Mouse (Mus musculus) brown adipose tissue, adult 24 weeks (tissue): ENCODE results near the gene Nfic. TPM values are rescaled to one million over a fixed set of nuclear protein-coding genes. Genes with fewer than 3 reads are reported as not detected.

ENCODE experiments used
- H3K27ac ChIP-seq: fragments of 200-500 bp; replicated peaks from 2 replicates; pipeline ENCODE4 v1.5.1; 2012; ENCODE audit warnings: low read depth, mild to moderate bottlenecking, low read length
- H3K4me1 ChIP-seq: fragments of 200-500 bp; 2 replicates; pipeline ENCODE4 v1.6.1; 2012; ENCODE audit warnings: low read length, mixed read lengths; ENCODE audit not compliant: control insufficient read depth, insufficient read depth, insufficient read length
- H3K4me3 ChIP-seq: fragments of 200-500 bp; 2 replicates; pipeline ENCODE4 v1.5.1; 2012; ENCODE audit warnings: low read depth, mild to moderate bottlenecking, low read length, moderate library complexity; ENCODE audit not compliant: insufficient read depth
- polyA plus RNA-seq: library from polyadenylated mRNA; stranded (reverse); fragments of >200 nt; gene quantifications from 2 replicates; pipeline ENCODE4 v1.2.4, GENCODE M21; 2012; ENCODE audit not compliant: missing spikeins, insufficient read depth, insufficient read length

The Nfic gene
- polyA plus RNA-seq, 1 experiment = 42.9 TPM

DNA sequence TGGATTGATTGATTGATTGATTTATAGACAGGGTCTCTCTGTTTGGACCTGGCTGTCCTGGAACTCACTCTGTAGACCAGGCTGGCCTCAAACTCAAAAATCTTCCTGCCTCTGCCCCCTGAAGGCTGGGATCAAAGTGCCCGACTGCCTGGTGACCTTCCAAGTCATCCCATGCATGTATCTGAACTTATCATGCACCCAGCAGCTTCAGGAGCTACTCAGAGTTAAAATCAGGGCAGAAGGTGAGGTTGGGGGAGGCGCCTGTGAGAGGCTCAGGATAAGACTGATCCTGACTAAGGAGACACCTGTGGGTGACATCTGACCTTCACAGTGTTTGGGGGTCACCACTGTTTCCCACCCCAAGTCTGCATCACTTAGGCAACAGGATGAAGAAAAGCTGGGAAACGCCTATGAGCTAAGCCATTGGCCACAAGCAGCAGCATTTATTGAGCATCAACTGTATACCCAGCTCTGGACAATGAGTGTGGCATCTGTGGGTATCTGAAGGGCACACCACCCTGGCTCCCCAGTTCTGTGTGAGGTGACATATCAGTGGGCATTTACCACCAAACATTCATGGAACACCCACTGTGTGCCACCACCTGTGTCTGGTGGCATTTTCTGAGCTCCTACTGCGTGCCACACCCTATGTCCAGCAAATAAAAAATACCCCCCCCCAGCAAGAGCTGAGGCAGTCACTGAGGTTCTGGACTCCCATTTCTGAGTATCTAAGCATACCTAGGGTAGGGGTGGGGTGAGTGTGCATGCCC lies 31.8 kb downstream of the Nfic start:
- Histone ChIP-seq H3K27ac (peak overlapping the region; percentile 8; the same call in 1 of the 2 replicates), H3K4me3 (no peak overlapping the region), H3K4me1 (peaks cover 40% of the 10 kb centered on the region)

DNA sequence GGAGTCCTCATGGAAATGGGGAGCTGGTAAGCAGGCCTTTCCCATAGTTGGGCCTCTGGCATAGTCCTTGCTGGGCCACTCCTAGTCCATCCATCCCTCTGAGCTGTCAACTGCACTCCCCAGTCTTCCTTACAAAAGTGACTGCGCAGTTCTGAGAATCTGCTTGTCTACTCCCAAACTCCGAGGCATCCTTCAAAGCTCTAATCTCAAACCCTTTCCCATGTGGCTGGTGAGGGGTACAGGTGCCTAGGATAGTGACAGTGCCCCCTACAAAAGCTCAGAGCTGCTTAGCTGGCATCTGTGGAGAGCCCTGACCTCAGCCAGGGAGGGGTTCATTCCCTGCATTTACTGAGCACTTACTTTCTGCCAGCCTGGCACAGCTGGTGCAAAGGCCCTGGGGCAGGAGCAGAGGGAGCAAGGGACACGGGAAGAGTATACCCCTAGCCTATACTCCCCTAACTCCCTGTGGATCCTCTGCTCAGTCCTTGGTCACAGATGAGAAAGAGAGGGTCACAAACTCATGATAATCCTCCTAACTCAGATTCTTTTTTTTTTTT lies 32.7 kb downstream of the Nfic start:
- Histone ChIP-seq H3K4me1 (peaks cover 46% of the 10 kb centered on the region), H3K4me3 (no peak overlapping the region), H3K27ac (no peak overlapping the region)

DNA sequence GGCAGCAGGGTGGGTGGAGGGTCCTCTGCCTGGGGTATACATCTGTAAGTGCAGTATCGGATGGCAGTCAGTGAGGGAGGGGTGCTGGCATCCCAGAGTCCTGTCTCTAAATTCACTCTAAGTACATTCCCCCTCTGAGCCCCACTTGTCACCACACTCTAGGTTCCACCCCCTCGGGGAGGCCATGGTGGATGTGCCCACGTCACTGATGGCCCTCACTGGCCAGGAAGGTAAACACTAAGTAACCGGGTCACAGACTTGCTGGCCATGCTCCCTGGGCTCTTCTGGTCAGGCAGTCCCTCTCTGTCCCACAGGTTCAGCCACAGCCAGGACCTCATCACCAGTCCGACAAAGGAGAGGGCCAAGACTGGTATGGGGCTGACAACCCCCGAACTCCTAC lies 33.2 kb downstream of the Nfic start:
- Histone ChIP-seq H3K4me3 (no peak overlapping the region), H3K4me1 (peaks cover 48% of the 10 kb centered on the region)

DNA sequence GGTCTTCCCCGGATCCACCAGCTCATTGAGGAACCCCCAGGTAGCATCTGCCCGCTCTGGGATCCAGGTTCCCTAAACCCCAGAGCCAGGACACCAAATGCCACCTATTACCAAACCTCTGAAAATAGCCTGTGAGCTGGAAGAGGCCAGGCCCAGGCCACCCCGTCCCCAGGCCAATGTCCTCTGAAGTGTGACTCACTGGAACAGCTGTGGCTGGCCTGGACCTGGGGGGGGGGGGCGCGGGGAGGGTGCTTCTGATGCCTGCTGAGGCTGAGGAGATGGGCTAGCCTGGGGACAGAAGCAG lies 33.7 kb downstream of the Nfic start:
- H3K4me1 ChIP-seq = peaks cover 51% of the 10 kb centered on the region
- H3K27ac ChIP-seq = no peak overlapping the region
- no peak overlapping the region for H3K4me3 ChIP-seq

More for the DNA sequence above, 33.2 kb downstream of the Nfic start:
- H3K27ac ChIP-seq = no peak overlapping the region

DNA sequence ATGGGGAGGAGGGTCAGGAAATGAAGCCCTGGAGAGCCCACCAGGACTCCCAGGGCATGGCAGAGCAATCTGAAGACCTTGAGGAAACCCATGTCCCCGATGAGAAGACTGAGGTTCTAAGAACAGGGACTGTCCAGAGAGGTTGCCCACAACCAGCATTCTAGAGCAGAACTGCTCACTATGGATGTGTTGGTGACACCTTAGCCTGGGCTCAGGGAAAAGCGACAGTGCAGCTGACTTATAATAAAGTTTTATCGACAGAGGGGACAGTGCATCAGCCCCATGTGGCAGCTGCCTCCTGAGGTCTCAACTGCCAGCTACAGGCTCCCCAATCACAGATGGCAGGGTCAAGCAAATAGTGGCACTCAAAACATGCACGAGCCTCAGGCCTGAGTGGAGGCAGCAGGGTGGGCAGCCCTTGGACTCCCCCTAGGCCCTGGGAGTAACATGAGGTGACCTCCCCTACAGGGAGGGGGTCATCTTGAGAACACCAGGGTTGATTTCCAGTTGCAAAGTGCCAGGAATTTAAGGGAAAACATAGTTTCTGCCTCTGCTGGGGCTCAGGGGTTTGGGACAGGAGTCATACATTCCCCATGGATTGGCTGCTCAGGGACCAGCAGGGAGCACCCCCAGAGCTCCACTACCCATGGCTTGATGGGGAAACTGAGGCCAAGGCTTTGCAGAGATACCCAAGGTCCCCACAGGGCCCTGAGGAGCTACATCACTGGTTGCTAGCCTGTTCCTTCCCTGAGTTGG lies 34.2 kb downstream of the Nfic start:
- Histone ChIP-seq H3K4me3 (no peak overlapping the region), H3K4me1 (peaks cover 53% of the 10 kb centered on the region)

DNA sequence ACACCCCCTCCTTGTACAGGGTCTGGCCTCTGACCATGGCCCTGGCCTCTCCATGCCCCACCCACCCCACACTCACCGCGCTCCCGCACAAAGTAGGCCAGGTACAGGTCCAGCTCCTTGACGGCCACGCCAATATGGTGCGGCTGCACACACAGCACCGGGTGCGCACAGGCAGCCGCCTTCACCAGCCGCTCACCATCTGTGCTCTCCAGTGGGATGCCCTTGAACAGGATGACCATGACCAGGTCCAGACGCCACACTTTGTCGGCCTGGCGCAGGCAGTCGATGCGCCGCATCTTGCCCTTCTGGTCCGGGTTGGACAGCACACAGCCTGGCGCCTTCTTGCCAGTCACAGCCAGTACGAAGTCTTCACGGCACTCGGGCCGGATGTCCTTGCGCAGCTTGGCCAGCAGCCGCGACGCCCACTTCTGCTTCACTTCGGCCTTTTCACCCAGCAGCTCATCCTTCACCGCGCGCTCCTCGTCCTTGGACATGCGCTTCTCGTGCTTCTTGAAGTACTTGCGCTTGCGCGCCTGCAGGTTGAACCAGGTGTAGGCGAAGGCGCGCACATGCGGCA lies 35.2 kb downstream of the Nfic start:
- Histone ChIP-seq H3K4me3 (no peak overlapping the region), H3K27ac (no peak overlapping the region), H3K4me1 (peaks cover 61% of the 10 kb centered on the region)

More for the DNA sequence above, 34.2 kb downstream of the Nfic start:
- no peak overlapping the region for H3K27ac ChIP-seq

DNA sequence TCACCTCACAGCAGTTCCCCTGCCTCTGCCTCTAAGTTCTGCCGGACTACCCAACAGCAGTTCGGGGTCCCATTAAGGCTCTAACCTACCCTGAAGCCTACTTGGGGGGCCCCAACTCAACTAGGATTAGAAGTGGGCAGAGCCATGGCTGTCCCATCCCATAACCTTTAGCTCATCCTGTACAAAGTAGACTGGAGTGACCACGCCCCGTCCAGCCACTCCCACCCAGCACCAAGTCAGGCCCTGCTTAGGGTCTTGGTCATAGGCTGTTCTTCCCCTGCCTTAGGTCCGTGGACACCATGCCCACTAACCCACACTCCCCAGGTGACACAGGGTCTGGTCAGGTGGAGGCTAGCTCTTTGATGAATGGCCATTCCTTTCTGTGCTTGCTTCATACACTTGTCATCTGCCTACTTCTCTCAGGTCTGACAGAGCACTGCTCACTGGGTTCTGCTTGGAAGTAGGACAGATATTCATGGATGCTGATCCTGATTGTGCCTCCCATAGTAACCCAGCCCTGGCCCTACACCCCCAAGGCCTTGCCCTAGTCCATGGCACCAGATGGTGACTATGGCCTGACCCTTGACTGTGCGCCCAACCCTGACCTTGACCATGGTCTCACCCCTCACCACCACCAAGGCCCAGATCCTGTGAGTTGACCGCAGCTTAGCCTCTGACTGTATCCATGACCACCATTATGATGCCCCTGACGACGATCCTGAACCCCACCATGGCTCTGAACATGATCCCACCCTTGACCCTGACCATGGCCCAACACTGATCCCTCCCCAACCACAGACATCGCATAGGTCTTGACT lies 36.1 kb downstream of the Nfic start:
- Histone ChIP-seq H3K27ac (peak overlapping the region; percentile 67), H3K4me1 (peaks cover 61% of the 10 kb centered on the region), H3K4me3 (no peak overlapping the region)

DNA sequence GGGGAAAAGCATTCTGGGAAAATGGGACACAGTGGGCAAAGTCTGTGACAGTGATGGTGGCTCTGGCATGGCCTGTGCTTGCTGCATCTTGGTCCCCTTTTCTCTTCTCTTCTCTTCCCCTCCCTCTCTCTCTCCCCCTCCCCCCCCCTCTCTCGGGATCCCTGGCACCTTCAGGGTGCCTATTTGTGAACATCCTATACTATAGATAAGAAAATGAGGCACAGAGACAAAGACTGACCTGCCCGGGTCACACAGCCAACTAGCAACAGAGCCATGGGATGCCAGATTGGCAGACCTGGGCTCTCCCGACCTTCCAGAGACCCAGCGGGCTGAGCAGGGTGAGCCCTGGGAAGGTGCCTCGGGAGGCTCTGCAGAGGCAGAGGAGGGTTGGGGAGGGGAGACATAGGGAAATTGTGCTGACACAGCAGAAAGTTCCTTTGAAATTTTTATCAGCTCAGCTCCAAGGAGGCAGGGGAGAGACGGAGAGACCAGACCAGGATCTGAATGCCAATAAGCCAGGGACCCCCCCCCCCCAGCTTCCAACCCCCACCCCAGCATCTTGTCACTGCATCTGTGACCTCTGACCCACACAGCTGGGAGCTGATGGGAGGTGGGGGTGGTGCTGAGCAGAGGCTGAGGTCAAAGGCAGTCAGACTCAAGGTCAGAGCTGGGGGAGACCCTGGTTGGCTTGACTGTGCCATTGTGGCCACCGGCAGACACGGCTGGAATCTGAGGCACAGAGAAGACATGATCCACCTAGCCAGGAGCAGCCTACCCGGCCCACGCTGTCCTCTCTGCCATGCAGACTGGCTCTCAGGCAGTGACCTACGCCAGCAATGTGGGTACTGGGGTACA lies 37.0 kb downstream of the Nfic start:
- Histone ChIP-seq H3K4me1 (peaks cover 65% of the 10 kb centered on the region), H3K4me3 (no peak overlapping the region), H3K27ac (peak overlapping the region; percentile 67)

DNA sequence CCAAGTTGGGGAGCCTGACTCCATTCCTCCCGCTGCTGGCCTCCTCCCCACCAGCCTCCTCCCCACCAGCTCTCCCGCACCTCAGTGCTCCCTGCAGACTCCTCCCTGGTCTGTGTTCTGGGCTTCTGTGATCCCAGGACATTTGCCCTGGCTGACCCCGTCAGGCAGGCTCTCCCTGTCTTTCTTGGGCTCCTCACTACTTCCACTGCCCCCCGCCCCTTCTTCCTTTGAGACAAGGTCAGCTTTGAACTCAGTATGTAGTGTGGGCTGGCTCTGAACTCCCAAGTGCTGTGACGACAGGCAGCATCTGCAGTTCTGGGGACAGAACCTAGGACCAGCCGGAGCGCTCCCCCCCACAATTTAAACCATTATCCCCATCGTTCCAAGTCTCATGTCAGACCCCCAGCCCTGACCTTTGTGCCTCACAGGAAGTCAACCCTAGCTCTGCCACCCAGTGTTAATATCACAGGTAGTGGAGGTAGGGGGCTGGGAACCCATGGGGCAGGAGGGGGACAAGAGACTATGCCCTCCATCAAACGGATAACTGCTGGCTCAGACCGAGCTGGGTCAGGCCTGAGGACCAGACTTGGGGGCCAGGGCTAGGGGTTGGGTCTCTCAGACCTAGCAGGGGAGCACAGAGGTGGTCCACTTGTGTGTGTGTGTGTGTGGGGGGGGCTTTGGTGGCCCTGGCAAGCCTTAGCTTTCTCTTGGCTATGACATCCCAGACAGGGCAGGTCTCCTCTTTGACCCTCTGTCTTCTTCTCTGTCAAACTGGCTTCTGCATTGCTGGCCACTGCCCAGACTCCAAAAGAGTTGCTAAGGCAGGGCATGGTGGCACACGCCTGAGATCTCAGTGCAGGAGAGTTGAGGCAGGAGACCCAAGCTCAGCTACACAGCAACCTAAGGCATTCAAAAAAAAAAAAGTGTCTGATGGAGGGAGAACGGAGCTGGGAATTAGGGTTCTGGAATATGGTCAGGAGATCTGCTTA lies 37.9 kb downstream of the Nfic start:
- no peak overlapping the region for H3K4me3 ChIP-seq
- H3K4me1 ChIP-seq = peaks cover 71% of the 10 kb centered on the region
- H3K27ac ChIP-seq = peak overlapping the region; percentile 65

DNA sequence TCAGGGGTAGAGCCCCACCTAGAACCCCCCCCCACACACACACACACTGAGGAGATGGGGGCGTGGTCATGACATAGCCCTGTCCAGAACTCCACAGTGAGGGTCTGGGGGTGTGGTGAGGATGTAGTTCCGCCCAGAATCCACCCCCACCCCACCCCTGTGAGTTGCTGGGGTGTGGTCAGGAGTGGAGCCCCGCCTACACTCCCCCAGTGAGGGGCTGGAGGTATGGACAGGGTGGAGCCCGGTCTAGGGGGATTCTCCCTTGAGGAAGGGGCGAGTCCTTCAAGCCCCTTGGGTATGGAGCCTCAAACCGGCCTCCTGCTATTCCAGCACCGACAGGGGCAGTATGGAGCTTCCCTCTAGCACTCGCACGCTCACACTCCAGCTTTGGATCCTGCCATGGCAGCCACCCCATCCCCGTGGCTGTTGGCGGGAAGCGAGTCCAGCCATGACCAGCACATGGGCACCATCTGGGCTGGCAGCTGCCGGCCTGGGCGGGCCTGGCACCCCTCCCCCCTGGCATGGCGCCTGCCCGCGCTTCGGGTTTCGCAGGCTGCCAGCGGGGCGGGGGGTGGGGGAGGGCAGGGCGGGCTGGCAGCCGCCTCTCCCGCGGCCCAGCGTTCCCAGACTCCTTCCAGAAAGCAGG lies 38.7 kb downstream of the Nfic start:
- Histone ChIP-seq H3K4me1 (peaks cover 73% of the 10 kb centered on the region), H3K27ac (peak overlapping the region; percentile 37; the same call in 1 of the 2 replicates), H3K4me3 (no peak overlapping the region; the same call in 1 of the 2 replicates)

DNA sequence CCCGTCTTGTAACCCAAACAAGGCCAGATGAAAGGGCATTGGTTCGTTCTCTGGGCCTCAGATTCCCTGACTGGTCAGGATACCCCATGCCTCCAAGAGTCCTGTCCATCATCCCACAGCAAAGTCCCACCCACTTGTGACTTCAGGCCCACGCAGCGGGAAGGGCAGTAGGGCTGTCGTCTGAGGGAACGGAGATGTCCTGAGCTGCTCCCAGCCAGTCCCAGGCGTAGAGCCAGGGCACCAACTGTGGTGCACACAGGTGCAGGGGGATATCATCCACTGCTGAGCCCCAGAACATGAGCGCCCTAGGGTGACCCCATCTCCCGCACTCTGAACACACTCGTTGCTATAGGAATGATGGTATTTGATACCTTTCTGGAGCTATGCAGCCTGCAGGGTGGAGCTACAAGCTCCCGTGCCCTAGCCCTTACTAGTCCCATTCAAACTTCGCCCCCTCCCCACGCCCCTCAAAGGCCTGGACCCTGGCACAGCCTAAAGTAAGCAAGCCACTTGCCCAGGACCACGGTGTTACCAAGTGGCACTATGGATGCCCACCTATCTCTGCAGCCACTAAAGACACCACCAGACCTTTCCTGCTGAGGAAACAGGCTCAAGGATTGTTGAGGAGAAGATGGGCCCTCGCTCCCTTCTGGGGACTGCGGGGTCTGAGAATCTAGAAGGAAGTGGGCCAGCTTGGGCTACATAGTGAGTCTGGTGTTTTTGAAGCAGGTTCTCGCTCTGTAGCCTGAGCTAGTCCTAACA lies 39.7 kb downstream of the Nfic start:
- Histone ChIP-seq H3K4me1 (peaks cover 70% of the 10 kb centered on the region), H3K27ac (peak overlapping the region; percentile 74), H3K4me3 (no peak overlapping the region)

DNA sequence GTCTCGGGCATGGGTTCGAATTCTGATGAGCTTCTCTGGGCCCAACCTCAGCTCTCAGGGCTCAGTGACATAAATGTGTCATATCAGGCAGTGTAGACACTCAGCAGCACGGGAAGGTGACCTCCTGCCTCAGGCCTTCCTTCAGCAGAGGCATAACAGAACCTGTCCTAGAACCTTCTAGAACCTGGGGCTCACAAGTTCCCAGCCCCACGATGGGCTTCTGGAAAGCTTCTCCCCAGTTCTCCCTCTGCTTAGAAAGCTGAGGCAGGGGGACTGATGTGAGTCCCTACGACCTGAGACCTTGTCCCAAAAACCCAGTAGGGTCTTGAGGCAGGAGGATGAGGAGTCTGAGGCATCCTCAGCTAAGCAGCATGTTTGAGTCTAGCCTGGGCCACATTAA lies 40.3 kb downstream of the Nfic start:
- Histone ChIP-seq H3K4me1 (peaks cover 73% of the 10 kb centered on the region), H3K4me3 (no peak overlapping the region), H3K27ac (peak overlapping the region; percentile 74)
